Mouse (Mus musculus): ENCODE results near the gene Zfp62. TPM values are rescaled to one million over a fixed set of nuclear protein-coding genes. Genes with fewer than 3 reads are reported as not detected.
"Not testable (repeated sequence)": the region's sequence is repeated elsewhere in the genome, so short reads cannot be mapped to it uniquely, and the experiment has no call there.

Zfp62 gene
- polyA plus RNA-seq, 1 experiment: 5.6 TPM

DNA sequence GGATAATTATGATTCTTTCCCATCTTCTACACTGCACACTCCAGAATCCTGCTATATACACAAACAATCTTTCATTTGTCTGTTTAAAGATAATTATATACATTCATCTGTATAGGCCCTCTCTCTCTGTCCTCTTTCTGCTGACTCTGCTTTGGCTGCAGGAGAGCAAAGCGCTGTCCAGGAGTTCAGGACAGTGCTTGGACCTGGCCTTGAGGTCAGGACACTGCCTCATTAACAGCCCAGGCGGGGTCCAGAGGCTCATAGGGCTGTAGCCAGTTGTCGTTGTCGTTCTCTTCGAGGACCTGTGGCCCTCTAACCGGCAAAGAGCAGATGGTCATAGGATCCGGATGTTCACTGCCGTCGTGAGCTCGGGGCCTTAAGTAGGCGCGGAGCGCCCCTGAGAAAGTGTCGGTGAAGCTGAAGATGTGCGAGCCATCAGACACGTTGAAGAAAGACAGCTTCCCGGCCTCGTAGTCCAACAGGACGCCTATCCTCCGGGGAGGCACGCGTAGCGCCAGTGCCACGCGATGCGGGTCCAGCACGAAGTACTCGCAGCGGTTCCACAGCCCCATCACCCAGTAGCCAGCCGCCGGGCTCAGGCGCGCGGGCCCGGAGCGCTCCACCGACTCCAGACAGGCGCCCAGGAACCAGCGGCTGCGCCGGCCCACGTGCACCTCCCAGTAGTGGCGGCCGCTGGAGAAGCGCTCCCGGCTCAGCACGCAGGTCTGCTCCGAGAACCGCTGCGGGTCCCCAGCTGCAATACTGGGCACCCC lies 34.1 kb upstream of the Zfp62 start:
- Histone ChIP-seq H3K4me2 (ENCODE audit: low read depth) (no peak overlapping the region), H3K27me3 (ENCODE audit: control insufficient read depth, insufficient read depth, insufficient read length) (peaks cover 33% of the 10 kb centered on the region), H3ac (ENCODE audit: control insufficient read depth, insufficient read length) (no peak overlapping the region), H3K36me3 (ENCODE audit: control insufficient read depth, insufficient read depth) (no peaks in the 10 kb centered on the region), H3K79me2 (ENCODE audit: control insufficient read depth, insufficient read depth) (no peaks in the 10 kb centered on the region), H3K4me3 (no peak overlapping the region)
- no peak for TF ChIP-seq CEBPB (IDR thresholded peaks at IDR 0.05; ENCODE audit: insufficient read depth, poor library complexity, severe bottlenecking)
- no peak for TF ChIP-seq POLR2AphosphoS2 (IDR thresholded peaks at IDR 0.05; ENCODE audit: insufficient read length, low read depth)
- no peak for TF ChIP-seq TCF3 (IDR thresholded peaks at IDR 0.05; ENCODE audit: insufficient read length, low read depth)
- TF ChIP-seq POLR2A (IDR thresholded peaks at IDR 0.05; ENCODE audit: insufficient read length, low read depth): no peak
- no peak for TF ChIP-seq USF1 (IDR thresholded peaks at IDR 0.05; ENCODE audit: low read depth)
- TF ChIP-seq MYOG (IDR thresholded peaks at IDR 0.05; ENCODE audit: control insufficient read depth in 1 of 3, insufficient read depth in 1 of 3, insufficient read length in 2 of 3, low read depth in 2 of 3): no peak
- TF ChIP-seq REST (IDR thresholded peaks at IDR 0.05; ENCODE audit: insufficient read depth, insufficient read length): no peak
- no peak for TF ChIP-seq MYOD1 (IDR thresholded peaks at IDR 0.05; ENCODE audit: control insufficient read depth in 1 of 3, insufficient read length in 2 of 3, low read depth in 2 of 3)
- TF ChIP-seq SRF (IDR thresholded peaks at IDR 0.05; ENCODE audit: control insufficient read depth, insufficient read length, low read depth): no peak
- no peak for TF ChIP-seq E2F4 (IDR thresholded peaks at IDR 0.05; ENCODE audit: insufficient read depth)
- TF ChIP-seq TCF12 (IDR thresholded peaks at IDR 0.05; ENCODE audit: insufficient read depth, poor library complexity, severe bottlenecking): no peak

DNA sequence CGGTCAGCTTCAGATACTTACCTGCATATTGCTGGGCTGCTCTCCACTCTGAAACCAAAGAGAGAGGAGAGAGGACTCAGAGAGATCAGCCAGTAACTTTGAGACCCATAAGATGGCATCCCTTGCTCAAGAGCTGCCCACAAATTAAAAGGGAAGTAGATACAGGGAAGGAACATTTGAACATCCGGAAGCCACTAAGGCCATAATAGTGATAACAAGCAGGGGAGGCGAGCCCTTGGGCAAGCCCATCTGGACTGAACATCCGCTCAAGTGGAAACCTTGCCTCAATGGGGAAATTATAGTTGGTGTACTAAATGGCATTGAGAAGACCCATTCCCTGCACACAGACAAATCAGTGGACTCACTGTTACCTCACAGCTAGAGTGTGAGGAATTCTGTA lies 32.5 kb upstream of the Zfp62 start:
- H3K79me2 ChIP-seq (ENCODE audit: control insufficient read depth, insufficient read depth): no peaks in the 10 kb centered on the region
- H3K4me2 ChIP-seq (ENCODE audit: low read depth): no peak overlapping the region
- no peak for TF ChIP-seq REST (IDR thresholded peaks at IDR 0.05; ENCODE audit: insufficient read depth, insufficient read length)
- TF ChIP-seq POLR2A (IDR thresholded peaks at IDR 0.05; ENCODE audit: insufficient read length, low read depth): no peak
- no peak for TF ChIP-seq MYOD1 (IDR thresholded peaks at IDR 0.05; ENCODE audit: control insufficient read depth in 1 of 3, insufficient read length in 2 of 3, low read depth in 2 of 3)
- TF ChIP-seq E2F4 (IDR thresholded peaks at IDR 0.05; ENCODE audit: insufficient read depth): no peak
- no peak for TF ChIP-seq MYOG (IDR thresholded peaks at IDR 0.05; ENCODE audit: control insufficient read depth in 1 of 3, insufficient read depth in 1 of 3, insufficient read length in 2 of 3, low read depth in 2 of 3)
- no peak for TF ChIP-seq TCF12 (IDR thresholded peaks at IDR 0.05; ENCODE audit: insufficient read depth, poor library complexity, severe bottlenecking)
- no peak for TF ChIP-seq POLR2AphosphoS2 (IDR thresholded peaks at IDR 0.05; ENCODE audit: insufficient read length, low read depth)
- no peak for TF ChIP-seq MAX (IDR thresholded peaks at IDR 0.05; ENCODE audit: low read depth)
- TF ChIP-seq SRF (IDR thresholded peaks at IDR 0.05; ENCODE audit: control insufficient read depth, insufficient read length, low read depth): no peak
- TF ChIP-seq CEBPB (IDR thresholded peaks at IDR 0.05; ENCODE audit: insufficient read depth, poor library complexity, severe bottlenecking): no peak
- no peak for TF ChIP-seq TCF3 (IDR thresholded peaks at IDR 0.05; ENCODE audit: insufficient read length, low read depth)
- no peak for TF ChIP-seq USF1 (IDR thresholded peaks at IDR 0.05; ENCODE audit: low read depth)
- no peak overlapping the region for H3K4me3 ChIP-seq
- peaks cover 44% of the 10 kb centered on the region for H3K27me3 ChIP-seq (ENCODE audit: control insufficient read depth, insufficient read depth, insufficient read length)
- H3K36me3 ChIP-seq (ENCODE audit: control insufficient read depth, insufficient read depth): no peaks in the 10 kb centered on the region
- no peak overlapping the region for H3ac ChIP-seq (ENCODE audit: control insufficient read depth, insufficient read length)

DNA sequence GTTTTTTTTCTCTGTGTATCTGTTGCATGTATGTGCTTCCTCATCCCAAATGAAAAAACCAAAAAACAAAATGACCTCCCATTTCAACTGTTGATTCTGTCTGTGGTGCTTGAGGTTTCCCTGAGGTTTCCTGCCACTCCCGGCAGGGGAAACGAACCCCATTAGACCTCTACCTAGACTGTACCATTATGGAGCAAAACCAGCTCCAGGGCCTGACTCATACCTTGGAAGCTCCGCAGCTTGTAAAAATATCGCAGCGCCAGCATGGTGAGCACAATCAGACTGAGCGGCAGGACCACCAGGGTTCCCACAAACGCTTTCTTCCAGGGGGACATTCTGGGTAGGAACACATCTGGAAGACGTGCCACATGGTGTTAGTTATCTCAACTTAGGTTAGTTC lies 27.7 kb upstream of the Zfp62 start:
- no peak for TF ChIP-seq CEBPB (IDR thresholded peaks at IDR 0.05; ENCODE audit: insufficient read depth, poor library complexity, severe bottlenecking)
- TF ChIP-seq POLR2A (IDR thresholded peaks at IDR 0.05; ENCODE audit: insufficient read length, low read depth): no peak
- no peak for TF ChIP-seq POLR2AphosphoS2 (IDR thresholded peaks at IDR 0.05; ENCODE audit: insufficient read length, low read depth)
- no peak for TF ChIP-seq USF1 (IDR thresholded peaks at IDR 0.05; ENCODE audit: low read depth)
- TF ChIP-seq MYOG (IDR thresholded peaks at IDR 0.05; ENCODE audit: control insufficient read depth in 1 of 3, insufficient read depth in 1 of 3, insufficient read length in 2 of 3, low read depth in 2 of 3): no peak
- no peak for TF ChIP-seq MYOD1 (IDR thresholded peaks at IDR 0.05; ENCODE audit: control insufficient read depth in 1 of 3, insufficient read length in 2 of 3, low read depth in 2 of 3)
- no peak for TF ChIP-seq SRF (IDR thresholded peaks at IDR 0.05; ENCODE audit: control insufficient read depth, insufficient read length, low read depth)
- no peak for TF ChIP-seq TCF12 (IDR thresholded peaks at IDR 0.05; ENCODE audit: insufficient read depth, poor library complexity, severe bottlenecking)
- no peak for TF ChIP-seq E2F4 (IDR thresholded peaks at IDR 0.05; ENCODE audit: insufficient read depth)
- no peak for TF ChIP-seq MAX (IDR thresholded peaks at IDR 0.05; ENCODE audit: low read depth)
- TF ChIP-seq TCF3 (IDR thresholded peaks at IDR 0.05; ENCODE audit: insufficient read length, low read depth): no peak
- Histone ChIP-seq H3K27me3 (ENCODE audit: control insufficient read depth, insufficient read depth, insufficient read length) (peaks cover 29% of the 10 kb centered on the region), H3K4me3 (no peak overlapping the region), H3ac (ENCODE audit: control insufficient read depth, insufficient read length) (no peak overlapping the region), H3K4me2 (ENCODE audit: low read depth) (no peak overlapping the region), H3K79me2 (ENCODE audit: control insufficient read depth, insufficient read depth) (no peaks in the 10 kb centered on the region), H3K36me3 (ENCODE audit: control insufficient read depth, insufficient read depth) (no peaks in the 10 kb centered on the region)

DNA sequence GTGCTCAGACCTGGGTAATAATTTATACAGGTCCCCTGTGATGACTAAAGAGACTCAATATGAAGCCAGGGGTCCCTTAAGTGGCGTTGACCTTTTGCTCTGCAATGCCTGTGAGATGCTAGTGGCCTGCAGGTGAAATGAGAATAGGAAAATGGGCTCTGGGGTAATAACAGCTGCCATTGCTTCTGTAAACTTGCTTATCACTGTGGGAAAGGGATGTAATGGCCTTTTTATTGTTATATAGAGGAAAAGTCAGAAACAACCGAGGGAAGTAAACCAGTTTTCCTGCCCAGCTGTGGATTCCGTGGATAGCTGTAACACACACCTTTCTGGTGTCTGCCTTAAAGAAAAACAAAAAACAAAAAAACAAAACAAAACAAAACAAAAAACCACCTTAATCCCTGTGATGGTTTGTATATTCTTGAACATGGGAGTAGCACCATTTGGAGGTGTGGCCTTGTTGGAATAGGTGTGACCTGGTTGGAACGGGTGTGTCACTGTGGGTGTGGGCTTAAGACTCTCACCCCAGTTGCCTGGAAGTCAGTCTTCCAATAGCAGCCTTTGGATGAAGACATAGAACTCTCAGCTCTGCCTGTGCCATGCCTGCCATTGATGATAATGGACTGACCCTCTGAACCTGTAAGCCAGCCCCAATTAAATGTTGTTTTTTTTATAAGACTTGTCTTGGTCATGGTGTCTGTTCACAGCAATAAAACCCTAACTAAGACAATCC lies 26.9 kb upstream of the Zfp62 start:
- not testable (repeated sequence) for H3K79me2 ChIP-seq (ENCODE audit: control insufficient read depth, insufficient read depth)
- H3K27me3 ChIP-seq (ENCODE audit: control insufficient read depth, insufficient read depth, insufficient read length): peaks cover 24% of the 10 kb centered on the region

More for the DNA sequence above, 26.9 kb upstream of the Zfp62 start:
- not testable (repeated sequence) for H3ac ChIP-seq (ENCODE audit: control insufficient read depth, insufficient read length); H3K36me3 ChIP-seq (ENCODE audit: control insufficient read depth, insufficient read depth); H3K4me3 ChIP-seq; H3K4me2 ChIP-seq (ENCODE audit: low read depth)

Measured in myocyte (in vitro differentiated cells).